Mouse (Mus musculus): ENCODE measurements around the gene Lmod2.

Lmod2 gene

GRCm38 (mm10) chr6:24597500-24597899, at the start of gene Lmod2:
TSS of gene Lmod2 (plus strand) at chr6:24597762.
- no peak for DNase-seq (ENCODE audit: low spot score)

- DNase-seq (ENCODE audit: low spot score): no peak
Measured at GRCm38 (mm10) chr6:24549801-24550200, 47.8 kb upstream of the Lmod2 start.

- DNase-seq (ENCODE audit: low spot score): no peak
Measured at GRCm38 (mm10) chr6:24552046-24552445, 45.5 kb upstream of the Lmod2 start.

GRCm38 (mm10) chr6:24554427-24555086, 43.0 kb upstream of the Lmod2 start:
- DNase-seq (ENCODE audit: low spot score): no peak

- no peak for DNase-seq (ENCODE audit: low spot score)
Measured at GRCm38 (mm10) chr6:24555488-24555887, 42.1 kb upstream of the Lmod2 start.

- no peak for DNase-seq (ENCODE audit: low spot score)
Measured at GRCm38 (mm10) chr6:24564081-24564480, 33.5 kb upstream of the Lmod2 start.

- DNase-seq (ENCODE audit: low spot score): no peak
Measured at GRCm38 (mm10) chr6:24564886-24565285, 32.7 kb upstream of the Lmod2 start.

GRCm38 (mm10) chr6:24568963-24569362, 28.6 kb upstream of the Lmod2 start:
- DNase-seq (ENCODE audit: low spot score): no peak

GRCm38 (mm10) chr6:24569711-24570110, 27.9 kb upstream of the Lmod2 start:
- DNase-seq (ENCODE audit: low spot score): no peak

- no peak for DNase-seq (ENCODE audit: low spot score)
Measured at GRCm38 (mm10) chr6:24570278-24570677, 27.3 kb upstream of the Lmod2 start.

- no peak for DNase-seq (ENCODE audit: low spot score)
Measured at GRCm38 (mm10) chr6:24571126-24571525, 26.4 kb upstream of the Lmod2 start.

- DNase-seq (ENCODE audit: low spot score): no peak
Measured at GRCm38 (mm10) chr6:24572431-24572830, 25.1 kb upstream of the Lmod2 start.

- DNase-seq (ENCODE audit: low spot score): no peak
Measured at GRCm38 (mm10) chr6:24573319-24573718, 24.2 kb upstream of the Lmod2 start.

GRCm38 (mm10) chr6:24583456-24583855, 14.1 kb upstream of the Lmod2 start:
- DNase-seq (ENCODE audit: low spot score): no peak

GRCm38 (mm10) chr6:24585431-24586310, 11.9 kb upstream of the Lmod2 start:
- DNase-seq (ENCODE audit: low spot score): no peak

GRCm38 (mm10) chr6:24586885-24587284, 10.7 kb upstream of the Lmod2 start:
- no peak for DNase-seq (ENCODE audit: low spot score)

GRCm38 (mm10) chr6:24590282-24590681, 7.3 kb upstream of the Lmod2 start:
- DNase-seq (ENCODE audit: low spot score): no peak

- no peak for DNase-seq (ENCODE audit: low spot score)
Measured at GRCm38 (mm10) chr6:24591525-24592218, 5.9 kb upstream of the Lmod2 start.

GRCm38 (mm10) chr6:24599179-24599578, 1.6 kb downstream of the Lmod2 start:
- no peak for DNase-seq (ENCODE audit: low spot score)

- DNase-seq (ENCODE audit: low spot score): no peak
Measured at GRCm38 (mm10) chr6:24599639-24600038, 2.1 kb downstream of the Lmod2 start.

GRCm38 (mm10) chr6:24600134-24600533, 2.6 kb downstream of the Lmod2 start:
- no peak for DNase-seq (ENCODE audit: low spot score)

GRCm38 (mm10) chr6:24600726-24601125, 3.2 kb downstream of the Lmod2 start:
- no peak for DNase-seq (ENCODE audit: low spot score)

GRCm38 (mm10) chr6:24601668-24602067, 4.1 kb downstream of the Lmod2 start:
- no peak for DNase-seq (ENCODE audit: low spot score)

All from T-cell, adult 2 months (primary cell).